Mouse (Mus musculus) large intestine, adult 2 months (tissue): ENCODE results near the gene Best1. TPM values are rescaled to one million over a fixed set of nuclear protein-coding genes. Genes with fewer than 3 reads are reported as not detected.

ENCODE experiments used
- DNase-seq: peaks from one replicate; pipeline ENCODE4 v3.0.0-alpha.2; 2012; ENCODE audit warnings: low read depth, low spot score
- WGBS: fragments of 180-500 bp; shearing (Covaris S2); methylation state at CpG from one replicate; pipeline ENCODE4 v1.1.7; 2018; 5-methylcytosine and 5-hydroxymethylcytosine counted together
- polyA plus RNA-seq: library from polyadenylated mRNA; depleted of rRNA; stranded (reverse); fragments of >200 nt; gene quantifications from 2 replicates; pipeline ENCODE4 v1.2.3, GENCODE M21; 2012; rRNA removed

The Best1 gene
- 0.15 and 0.30 TPM in 2 replicates for polyA plus RNA-seq

DNA sequence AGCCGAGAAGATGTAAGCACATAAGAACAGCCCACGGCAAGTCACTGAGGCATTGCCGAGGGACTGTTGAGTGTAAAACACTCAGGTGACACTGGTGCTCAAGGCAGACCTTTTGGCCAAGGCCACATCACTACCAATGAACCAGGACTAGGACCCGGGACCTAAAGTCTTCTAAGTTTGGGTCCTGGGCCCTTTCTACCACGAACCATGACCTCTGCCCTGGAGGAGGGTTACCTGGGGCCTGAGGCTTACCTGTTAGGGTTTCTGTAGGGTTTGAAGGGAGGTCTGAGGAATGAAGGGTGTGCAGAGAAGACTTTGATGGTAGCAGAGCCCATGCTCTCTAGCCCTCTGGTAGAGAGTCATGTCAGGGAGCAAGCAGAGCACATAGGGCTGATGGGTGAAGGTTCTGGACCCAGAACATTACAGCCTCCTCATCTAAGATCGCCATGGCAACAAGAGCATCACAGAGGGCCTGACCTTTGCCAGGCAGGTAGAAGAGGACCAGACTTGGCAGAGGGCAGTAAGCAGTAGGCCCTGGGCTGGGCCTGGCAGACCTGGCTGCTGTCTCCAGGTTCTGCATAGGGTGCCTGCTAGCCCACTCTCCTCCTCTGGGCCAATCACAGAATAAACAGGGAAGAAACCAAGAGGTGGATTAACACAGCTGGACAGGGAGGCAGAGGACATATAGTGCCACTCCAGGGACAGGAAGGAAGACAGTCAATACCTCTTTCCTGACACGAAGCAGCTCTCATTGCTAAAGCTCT, at the start of gene Best1, which contains the start of gene Rab3il1:
Gene Best1, minus strand, starts transcription at position 428 of the 764 bp plus-strand sequence.
Gene Rab3il1, plus strand, starts transcription at position 464 of the 764 bp plus-strand sequence.
- 82% methylated on average over 7 of the region's 7 CpGs for WGBS

DNA sequence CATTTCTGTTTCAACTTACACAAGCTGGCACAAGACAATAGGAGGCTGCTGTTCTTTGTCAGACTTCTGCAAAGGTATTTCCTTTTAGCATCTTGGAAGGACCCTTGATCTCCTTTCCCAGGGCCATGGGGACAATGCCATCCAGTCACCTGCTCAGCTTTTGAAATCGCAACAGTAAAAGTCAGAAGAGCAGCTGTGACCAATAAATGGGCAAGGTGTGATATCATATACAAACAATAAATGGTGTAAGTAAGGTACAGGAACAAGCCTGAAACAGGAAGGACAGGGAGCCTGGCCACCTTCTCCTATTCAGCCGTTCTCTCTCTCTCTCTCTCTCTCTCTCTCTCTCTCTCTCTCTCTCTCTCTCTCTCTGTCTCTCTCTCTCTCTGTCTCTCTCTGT, 49.0 kb upstream of the Best1 start:
- WGBS: 39% methylated on average over 2 of the region's 2 CpGs
- no peak for DNase-seq

More for the DNA sequence above, at the start of gene Best1, which contains the start of gene Rab3il1:
- DNase-seq: no peak

DNA sequence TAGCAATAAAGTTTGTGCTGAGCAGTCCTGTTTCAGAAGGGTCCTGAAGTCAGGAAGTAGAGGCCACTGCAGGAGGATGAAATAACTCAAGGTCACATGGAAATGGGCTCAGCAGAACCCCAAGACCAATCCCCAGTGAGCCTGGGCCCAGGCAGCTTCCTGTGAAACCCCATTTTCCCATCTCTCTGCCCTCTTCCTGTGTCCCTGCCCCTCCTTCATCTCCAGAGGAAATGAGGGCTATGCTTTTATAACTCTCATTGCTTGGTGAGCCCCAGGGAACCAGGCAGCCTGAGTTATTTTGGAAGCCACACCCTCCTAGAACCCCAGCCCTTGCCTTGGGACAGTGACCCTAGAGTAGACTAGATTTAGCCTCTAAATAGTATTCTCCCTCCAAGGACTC, 48.1 kb upstream of the Best1 start:
- DNase-seq: no peak

DNA sequence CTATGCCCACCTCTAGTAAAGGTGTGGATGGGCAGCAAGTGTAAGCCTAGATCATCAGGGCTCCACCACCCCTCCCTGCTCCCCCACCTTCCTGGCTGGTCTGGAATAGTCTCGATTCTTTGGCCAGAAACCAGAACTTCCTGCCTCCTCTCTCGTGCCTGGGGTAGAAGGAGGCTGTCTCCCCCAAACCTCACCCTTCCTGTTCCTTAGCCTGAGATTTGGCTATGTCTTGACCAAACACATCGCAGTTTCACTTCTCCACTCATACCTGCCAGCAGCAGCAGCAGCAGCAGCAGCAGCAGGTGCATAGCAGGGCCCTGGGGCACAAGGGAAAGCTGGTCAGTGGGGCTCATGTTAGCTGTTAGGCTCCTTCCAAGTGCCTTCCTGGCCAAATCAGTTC, 45.5 kb upstream of the Best1 start:
- no peak for DNase-seq
- WGBS: 8% methylated on average over 3 of the region's 3 CpGs

DNA sequence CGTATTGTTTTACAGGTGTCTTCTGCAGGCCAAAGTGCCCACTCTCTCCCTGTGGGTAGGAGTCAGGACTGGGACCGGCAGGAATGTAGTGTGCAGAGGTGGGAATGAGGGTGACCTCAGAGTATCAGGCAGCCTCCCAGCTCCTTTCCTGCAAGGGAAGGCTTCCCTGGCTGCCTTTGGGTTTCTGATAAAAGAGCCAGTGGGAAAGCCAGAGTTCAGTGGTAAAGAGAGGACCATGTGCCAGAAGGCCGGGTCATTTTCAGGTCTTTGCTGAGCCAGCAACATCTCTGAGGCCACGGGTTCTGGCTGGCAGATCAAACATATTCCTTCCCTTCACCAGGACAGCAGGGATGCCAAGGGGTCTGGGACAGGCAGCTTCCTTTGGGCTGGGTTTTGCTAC, 44.9 kb upstream of the Best1 start:
- 31% methylated on average over 4 of the region's 4 CpGs for WGBS
- DNase-seq: no peak

DNA sequence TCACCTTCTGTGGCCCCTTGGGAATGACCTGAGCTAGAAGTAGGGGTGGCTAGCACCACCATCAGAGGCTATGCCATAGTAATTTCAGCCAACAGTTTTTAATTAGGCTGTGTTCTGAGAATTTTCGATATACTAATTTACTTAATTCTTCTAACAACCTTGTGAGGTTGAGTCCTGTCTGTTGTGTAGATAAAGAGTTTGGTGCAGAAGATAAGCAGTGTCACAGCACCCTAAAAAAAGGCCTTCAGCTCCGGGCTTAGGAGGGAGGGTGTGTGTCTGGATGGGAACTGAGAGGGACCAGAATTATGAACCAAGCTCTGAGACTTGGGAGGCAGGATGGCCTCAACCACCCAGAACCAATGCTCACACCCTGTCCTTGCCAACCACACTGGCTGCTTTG, 44.3 kb upstream of the Best1 start:
- no peak for DNase-seq
- WGBS: 70% methylated on average over 2 of the region's 2 CpGs

DNA sequence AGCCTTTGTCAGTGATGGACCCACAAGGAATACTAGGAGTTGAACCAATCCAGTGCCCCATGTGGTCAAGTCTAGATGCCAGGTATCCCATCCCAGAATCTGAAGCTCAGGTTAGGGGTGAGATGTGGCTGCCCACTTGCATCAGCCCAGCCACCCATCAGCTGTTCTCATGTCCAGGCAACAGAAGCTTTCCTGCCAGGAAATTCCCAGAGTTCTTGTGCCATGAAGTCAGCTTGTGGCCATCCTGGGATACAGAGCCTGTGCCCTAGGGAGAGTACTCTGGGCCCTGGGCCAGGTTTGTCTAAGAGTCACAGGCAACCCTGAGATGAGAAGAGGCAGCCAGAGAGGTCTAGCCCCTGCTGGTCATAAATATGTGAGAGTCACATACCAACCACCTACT, 42.2 kb upstream of the Best1 start:
- no peak for DNase-seq

DNA sequence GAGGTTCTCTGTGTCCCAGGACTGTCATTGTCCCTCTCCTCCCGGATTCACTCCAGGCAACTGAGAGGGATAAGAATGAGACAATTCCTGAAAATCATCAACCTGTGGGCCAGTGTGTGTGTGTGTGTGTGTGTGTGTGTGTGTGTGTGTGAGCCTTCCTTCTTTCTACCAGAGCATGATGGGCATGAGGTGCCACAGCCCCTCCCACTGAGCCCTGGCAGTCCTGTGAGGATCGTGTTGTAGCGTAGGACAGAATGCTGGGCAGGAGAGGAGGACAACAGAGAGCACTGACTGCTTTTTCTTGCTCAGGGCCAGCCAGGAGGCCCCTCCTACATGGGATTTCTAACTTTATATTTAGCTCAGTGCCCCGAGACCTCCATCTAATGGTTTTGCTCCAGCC, 41.4 kb upstream of the Best1 start:
- 55% methylated on average over 4 of the region's 4 CpGs for WGBS
- DNase-seq: no peak

DNA sequence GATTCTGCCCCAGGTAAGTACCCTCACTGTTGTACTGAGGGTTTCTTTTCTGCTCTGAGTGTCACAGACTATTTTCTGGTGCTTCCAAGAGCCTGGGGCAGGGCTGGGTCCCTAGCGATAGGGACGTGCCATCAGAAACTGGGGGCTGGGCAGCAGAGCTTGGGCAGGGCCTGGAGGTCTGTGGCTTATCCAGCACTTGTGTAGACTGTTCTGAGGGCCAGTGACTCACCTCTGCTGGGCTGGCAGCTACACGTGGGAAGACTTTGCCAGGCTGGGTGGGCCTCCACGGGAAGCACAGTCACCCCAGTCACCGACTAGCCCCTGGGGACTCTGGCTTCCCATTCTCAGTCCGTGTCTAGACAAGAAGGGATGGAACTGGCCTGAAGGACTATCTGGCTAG, 40.8 kb upstream of the Best1 start:
- WGBS: 18% methylated on average over 6 of the region's 6 CpGs
- no peak for DNase-seq

DNA sequence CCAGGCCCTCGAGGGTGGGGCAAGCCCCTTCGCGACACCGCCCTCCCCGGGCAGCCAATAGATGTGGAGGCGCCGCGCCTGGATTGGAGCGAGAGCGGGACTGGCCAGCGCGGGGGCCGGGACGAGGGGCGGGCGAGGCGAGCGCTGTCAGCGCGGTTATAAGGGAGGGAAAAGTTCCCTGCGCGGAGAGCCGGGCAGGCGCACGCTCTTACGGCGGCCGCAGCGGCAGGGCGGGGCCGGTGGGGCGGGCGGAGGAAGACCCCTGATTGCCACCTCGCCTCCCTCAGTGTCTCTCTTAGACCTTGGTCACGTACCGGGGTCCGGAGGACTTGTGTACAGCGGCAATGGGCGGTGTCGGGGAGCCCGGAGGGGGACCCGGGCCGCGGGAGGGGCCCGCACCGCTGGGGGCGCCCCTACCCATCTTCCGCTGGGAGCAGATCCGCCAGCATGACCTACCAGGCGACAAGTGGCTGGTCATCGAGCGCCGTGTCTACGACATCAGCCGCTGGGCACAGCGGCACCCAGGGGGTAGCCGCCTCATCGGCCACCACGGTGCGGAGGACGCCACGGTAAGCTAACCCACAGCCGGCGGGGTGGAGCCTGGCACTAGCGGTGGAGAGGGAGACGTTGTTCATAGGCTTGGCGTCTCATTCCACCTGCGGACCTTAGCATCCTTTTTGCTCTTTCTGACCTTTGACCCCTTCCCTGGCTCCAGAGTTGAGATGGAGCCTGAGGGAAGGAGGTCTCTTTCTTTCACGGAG, 40.1 kb upstream of the Best1 start, which contains the start of gene Fads3:
Gene Fads3, plus strand, starts transcription at position 182 of the 761 bp plus-strand sequence.
- DNase-seq: no peak
- under 1% methylated on average over 69 of the region's 69 CpGs for WGBS

DNA sequence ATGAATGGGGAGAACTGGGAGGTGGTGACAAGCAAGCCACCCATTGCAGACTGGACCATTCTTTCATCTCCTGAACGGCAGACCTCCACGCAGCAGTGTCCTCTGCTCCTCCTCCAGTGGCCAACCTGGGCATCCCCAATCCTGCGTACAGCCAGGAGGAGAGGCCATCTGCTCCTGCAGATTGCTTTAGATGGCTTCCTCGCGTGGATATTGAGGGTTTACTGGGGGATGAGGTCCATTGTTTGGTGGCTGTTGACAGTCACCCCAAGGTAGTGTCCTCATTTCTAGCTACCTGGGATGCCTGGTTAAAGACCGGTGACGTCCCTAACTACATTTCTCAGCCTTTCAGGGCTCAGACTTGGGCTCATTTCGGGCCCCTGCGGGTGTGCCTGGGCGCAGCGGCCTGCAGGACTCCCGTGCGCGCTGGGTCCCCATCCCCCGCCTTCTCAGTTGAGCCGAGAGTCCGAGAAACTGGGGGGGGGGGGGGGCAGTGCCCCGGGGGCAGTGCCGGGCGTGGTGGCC, 39.5 kb upstream of the Best1 start:
- WGBS: 21% methylated on average over 20 of the region's 20 CpGs
- DNase-seq: no peak

DNA sequence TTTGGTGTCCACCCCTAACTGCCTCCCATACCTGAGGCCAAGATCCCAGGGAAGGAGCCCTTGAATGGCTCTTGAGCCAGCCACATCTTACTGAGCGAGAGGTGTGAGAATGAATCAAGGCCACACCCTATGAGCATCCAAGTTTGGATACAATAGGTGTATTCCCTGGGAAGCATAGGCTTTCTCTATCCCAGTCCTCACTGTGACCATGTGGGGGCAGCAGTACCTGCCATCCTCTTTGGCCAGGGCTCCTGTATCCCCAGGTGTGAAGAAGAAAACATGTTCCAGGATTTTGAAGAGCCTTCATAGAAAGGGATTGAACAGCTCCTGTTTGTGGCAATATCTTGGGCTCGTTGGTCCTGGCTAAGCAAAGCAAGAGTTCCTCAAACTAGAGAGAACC, 38.2 kb upstream of the Best1 start:
- DNase-seq: no peak

DNA sequence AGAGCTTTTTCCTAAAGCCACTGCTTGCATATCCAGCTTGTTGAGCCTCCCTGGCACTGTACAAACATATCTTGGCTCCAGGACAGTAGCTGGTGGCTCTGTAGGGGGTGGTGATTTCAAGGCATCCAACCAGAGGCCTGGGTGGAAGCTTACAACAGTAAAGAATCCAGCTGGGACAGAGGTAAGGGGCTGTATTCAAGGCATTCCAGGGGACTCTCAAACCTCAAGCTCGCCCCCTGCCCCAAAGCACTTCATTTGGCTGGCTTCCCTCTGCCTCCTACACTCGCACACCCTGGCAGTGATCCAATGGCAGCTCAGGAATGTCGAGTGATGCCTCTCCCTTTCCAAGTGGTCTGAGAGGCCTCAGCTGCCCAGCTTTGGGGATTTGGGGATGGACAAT, 37.5 kb upstream of the Best1 start:
- WGBS: 6% methylated on average over 3 of the region's 3 CpGs
- no peak for DNase-seq

More for the DNA sequence above, 38.2 kb upstream of the Best1 start:
- WGBS: 71% methylated on average over 2 of the region's 2 CpGs

DNA sequence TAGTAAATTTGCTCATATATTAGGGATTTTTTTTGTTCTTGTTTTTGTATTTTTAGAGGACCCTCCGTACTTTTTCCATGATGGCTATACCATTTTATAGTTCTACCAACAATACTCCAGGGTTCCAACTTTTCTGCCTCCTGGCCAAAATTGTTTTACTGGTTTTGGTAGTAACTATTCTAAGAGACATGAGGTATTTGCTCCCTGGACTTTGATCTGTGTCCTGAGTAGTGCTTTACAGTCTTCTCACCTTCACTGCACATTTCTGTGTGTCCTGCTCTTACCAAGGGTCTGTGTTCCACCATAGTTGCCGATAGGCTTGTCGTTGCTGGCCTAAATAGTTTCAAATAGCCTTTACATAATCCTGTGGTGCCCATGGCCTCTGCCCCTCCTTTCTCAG, 36.9 kb upstream of the Best1 start:
- DNase-seq: no peak
- 55% methylated on average over 3 of the region's 3 CpGs for WGBS

DNA sequence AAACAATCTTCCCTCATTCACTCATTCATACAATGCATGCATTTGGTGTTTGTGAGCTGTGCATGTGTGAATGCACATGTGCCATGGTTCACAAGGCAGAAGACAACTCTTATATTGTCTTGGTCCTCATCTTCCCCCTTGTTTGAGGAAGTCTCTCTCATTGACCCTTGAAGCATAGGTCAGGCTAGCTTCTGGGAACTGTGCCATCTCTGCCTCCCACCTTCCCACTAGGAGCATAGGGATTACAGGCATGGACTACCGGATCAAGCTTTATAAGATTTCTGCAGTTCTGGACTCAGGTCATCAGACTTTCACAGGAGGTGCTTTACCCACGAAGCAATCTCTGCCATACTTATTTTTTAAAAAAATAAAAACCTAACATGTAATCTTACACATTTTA, 36.1 kb upstream of the Best1 start:
- 69% methylated on average over 2 of the region's 2 CpGs for WGBS

DNA sequence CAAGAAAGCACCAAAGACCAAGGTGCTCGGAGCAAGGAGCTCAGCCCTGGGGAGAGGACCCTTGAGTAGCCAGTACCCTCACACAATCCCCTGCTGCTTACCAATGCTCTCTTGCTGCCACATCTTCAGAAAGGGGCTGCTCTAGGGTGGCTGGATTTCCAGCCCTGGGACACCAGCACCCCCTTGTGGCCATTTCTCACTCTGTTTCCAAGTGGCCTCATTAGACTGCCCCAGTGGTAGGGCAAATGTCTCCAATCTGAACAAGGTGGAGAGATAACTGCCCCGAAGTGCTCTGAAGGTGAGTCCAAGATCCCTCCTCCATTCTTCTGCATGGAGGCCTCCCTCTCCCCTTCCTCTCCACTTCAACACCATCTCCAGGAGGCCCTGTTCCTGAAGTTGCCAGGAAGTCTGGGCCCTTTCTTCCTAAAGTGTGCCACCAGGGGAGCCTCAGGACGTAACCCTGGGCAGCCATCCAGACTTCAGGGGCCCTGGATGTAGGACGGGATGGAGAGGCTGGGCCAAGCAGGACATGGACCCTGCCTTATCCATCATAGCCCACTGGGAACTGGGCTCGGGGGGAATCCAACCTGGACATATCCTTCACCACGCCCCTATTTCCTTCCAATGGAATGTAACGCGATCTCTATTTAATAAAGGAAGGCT, 33.5 kb upstream of the Best1 start:
- DNase-seq: no peak
- WGBS: 65% methylated on average over 8 of the region's 8 CpGs

More for the DNA sequence above, 36.1 kb upstream of the Best1 start:
- DNase-seq: no peak

DNA sequence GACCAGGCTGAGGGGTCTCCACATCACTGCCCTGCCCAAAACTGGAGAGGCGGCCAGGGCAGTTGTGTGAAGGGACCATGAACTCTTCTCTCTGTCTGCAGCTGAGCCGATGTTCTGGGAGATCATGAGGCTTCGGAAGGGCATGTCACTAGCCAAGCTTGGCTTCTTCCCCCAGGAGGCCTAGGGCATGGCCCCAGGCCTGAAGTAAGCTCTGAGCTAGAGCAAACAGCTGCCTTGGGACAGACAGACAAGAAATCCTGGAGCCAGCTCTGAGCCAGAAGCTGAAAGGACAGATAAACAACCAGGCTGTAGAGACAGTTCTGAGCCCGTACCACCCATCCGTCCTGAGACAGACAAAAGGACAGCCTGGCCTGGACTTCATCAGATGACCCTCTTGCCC, 32.9 kb upstream of the Best1 start:
- DNase-seq: no peak

DNA sequence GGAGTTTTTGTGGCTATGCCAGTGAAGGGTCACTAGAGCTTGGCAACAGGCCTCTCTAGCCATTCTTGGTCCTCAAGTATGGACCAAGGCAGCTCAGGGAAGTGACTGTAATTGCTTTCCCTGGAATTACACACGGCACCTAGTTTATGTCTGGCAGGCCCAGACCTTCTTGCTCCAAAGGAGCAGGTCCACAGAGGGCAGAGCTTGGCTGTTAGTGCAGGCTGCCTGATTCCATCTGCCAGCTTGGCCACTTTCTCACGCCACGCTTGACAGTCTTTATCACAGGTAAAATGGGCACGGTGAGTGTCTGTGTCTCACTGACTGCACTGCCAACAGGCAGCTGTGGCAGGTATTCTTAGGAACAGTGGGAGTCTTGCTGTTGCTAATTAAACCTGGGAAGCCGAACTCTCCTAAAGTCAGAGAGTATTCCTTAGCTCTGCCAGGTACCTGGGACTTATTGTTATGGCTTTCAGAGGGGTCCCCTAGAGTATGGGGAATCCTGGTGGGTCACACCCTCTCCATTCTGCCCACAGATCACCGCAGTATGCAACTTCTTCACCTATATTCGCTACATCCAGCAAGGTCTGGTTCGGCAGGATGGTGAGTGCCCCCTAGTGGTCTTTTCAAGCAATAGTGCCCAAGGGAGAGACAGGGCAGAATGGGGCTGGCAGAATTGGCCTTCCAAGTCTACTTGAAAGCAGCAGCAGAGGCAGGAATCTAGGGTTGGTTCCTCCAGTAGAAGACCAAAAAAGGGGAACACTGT, 32.0 kb upstream of the Best1 start:
- no peak for DNase-seq
- 40% methylated on average over 8 of the region's 8 CpGs for WGBS

More for the DNA sequence above, 32.9 kb upstream of the Best1 start:
- WGBS: 80% methylated on average over 5 of the region's 5 CpGs

DNA sequence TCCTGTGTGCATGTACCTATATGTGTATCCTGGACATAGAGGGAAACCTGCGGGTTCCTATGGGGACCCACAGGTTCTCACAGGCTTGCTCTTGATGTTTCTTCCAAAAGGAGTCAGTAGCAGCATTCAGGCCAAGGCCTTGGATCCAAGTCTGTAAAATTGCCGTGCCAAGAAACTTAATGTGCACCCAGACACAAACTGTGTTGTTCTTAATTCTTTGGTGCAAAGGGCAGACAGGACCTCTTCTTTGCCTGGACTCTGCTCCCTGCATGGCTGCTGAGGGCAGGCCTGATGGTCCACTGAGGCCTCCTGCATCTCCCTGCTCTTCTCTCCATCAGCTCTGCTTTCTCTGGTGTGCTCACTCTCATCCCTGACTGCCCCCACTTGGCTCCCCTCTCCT, 28.3 kb upstream of the Best1 start:
- DNase-seq: no peak
- WGBS: 70% methylated on average over 2 of the region's 2 CpGs
